Comparison of ENCODE assay signal across 8 mouse cellular contexts in the genomic region with DNA sequence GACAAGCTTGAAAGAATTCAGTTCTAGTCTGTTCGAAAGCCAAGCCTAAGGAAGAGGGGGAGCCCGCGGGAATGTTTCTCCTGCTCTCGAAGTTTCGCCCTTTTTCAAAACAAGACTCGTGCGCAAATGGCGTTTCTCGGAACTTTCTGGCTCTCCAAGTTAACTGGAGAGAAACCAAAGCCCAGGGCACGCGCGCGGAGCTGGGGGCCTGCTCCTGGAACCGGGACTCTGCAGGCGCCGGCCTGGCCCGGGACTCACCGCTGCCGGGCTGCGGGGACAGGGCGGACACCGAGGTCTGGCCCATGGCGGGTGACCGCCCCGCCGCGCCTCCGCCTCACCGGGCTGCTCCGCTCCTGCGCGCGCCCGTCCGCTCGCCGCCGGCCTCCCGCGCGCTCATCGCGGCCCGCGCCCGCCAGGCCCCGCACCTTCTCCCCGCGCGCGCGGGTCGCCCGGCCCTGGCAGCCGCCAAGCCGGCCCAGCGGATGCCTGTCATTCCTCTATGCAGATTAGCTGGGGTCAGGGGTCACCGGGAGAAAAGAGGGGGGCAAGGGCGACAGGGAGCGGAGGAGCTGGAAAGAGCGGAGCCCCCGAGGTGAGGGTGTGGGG.
A peak's percentile ranks its signal among the peaks of the same experiment; 100 is the strongest.
DNase-seq lines count a peak whose midpoint lies in the region; ATAC-seq lines count a peak whose summit lies in the region.

No protein-coding gene starts in this region.

- H3K9me3 ChIP-seq in forebrain, embryonic 14.5 days (replicated peaks; ENCODE audit: control insufficient read depth, low read length): no peaks in the 10 kb centered on the region
- H3K9me3 ChIP-seq in neural tube, embryonic 15.5 days (replicated peaks): no peaks in the 10 kb centered on the region

- ATAC-seq in forebrain, embryonic 14.5 days: peak; percentile 86
- ATAC-seq in neural tube, embryonic 15.5 days (ENCODE audit: low FRiP score): peak; percentile 85

- WGBS in forebrain, embryonic 14.5 days: under 1% methylated on average over 61 of the region's 62 CpGs
- WGBS in neural tube, embryonic 15.5 days: under 1% methylated on average over 52 of the region's 62 CpGs

- peak overlapping the region; percentile 64 for H3K9ac ChIP-seq in forebrain, embryonic 14.5 days (ENCODE audit: low read length)
- peak overlapping the region; percentile 69 for H3K9ac ChIP-seq in neural tube, embryonic 15.5 days (replicated peaks)

- H3K4me3 ChIP-seq in forebrain, embryonic 14.5 days (ENCODE audit: low read depth, low read length): peak overlapping the region; percentile 57
- peak overlapping the region; percentile 62 for H3K4me3 ChIP-seq in neural tube, embryonic 15.5 days (replicated peaks)

- peak overlapping the region; percentile 86 for H3K4me2 ChIP-seq in forebrain, embryonic 14.5 days (ENCODE audit: low read length)
- H3K4me2 ChIP-seq in neural tube, embryonic 15.5 days: peak overlapping the region; percentile 96

- peak; percentile 82 for DNase-seq in Muller cell, postnatal 12 days (ENCODE audit: inconsistent ontology term)
- peak; percentile 14 for DNase-seq in cerebellum, adult 11 months
- peak; percentile 68 for DNase-seq in forebrain, embryonic 14.5 days (ENCODE audit: low spot score)
- peak; percentile 85 to 87 for DNase-seq in heart, postnatal 10 days
- DNase-seq in kidney, postnatal 36 days: peak; percentile 76 to 89
- peak; percentile 82 to 86 for DNase-seq in lung, adult 18-20 months
- peak; percentile 75 for DNase-seq in urinary bladder, postnatal 14 days (ENCODE audit: low spot score)

- no peaks in the 10 kb centered on the region for H3K36me3 ChIP-seq in forebrain, embryonic 14.5 days (ENCODE audit: control insufficient read depth, insufficient read depth, low read length)
- no peaks in the 10 kb centered on the region for H3K36me3 ChIP-seq in neural tube, embryonic 15.5 days

- intact Hi-C loops in heart, postnatal 10 days (cut with DNase I): loop anchor here (2.0 kb wide), 1 partner anchor 309 kb away; no protein-coding TSS in a partner anchor

- peaks cover 10% of the 10 kb centered on the region; the same call in 1 of the 2 replicates for H3K4me1 ChIP-seq in forebrain, embryonic 14.5 days (ENCODE audit: control insufficient read depth, insufficient read depth, low read length)
- H3K4me1 ChIP-seq in neural tube, embryonic 15.5 days: peaks cover 11% of the 10 kb centered on the region

- H3K27me3 ChIP-seq in forebrain, embryonic 14.5 days (replicated peaks; ENCODE audit: control insufficient read depth, insufficient read depth, low read length): no peaks in the 10 kb centered on the region
- H3K27me3 ChIP-seq in neural tube, embryonic 15.5 days (replicated peaks): no peaks in the 10 kb centered on the region

- H3K27ac ChIP-seq in forebrain, embryonic 14.5 days (ENCODE audit: low read depth, low read length): peak overlapping the region; percentile 76
- H3K27ac ChIP-seq in neural tube, embryonic 15.5 days (replicated peaks): peak overlapping the region; percentile 77

Comparison
In these comparisons a context has a peak if more than half of its experiments do, and no peak if none do; other contexts are left out.
1. Peak in every context shown above with its lines: DNase-seq, ATAC-seq, H3K4me3 ChIP-seq and H3K27ac ChIP-seq.
2. DNase-seq: peak in every context shown above with its lines; median percentile 86 in heart, postnatal 10 days; 84 in lung, adult 18-20 months; 82 in kidney, postnatal 36 days; 82 in Muller cell, postnatal 12 days; 75 in urinary bladder, postnatal 14 days; 68 in forebrain, embryonic 14.5 days; 14 in cerebellum, adult 11 months.